Mouse (Mus musculus): ENCODE results near the gene Ldhal6b. TPM values are rescaled to one million over a fixed set of nuclear protein-coding genes. Genes with fewer than 3 reads are reported as not detected.

Gene Ldhal6b
- total RNA-seq, 2 experiments from 2014 or later, result 0.82 to 0.89 TPM

DNA sequence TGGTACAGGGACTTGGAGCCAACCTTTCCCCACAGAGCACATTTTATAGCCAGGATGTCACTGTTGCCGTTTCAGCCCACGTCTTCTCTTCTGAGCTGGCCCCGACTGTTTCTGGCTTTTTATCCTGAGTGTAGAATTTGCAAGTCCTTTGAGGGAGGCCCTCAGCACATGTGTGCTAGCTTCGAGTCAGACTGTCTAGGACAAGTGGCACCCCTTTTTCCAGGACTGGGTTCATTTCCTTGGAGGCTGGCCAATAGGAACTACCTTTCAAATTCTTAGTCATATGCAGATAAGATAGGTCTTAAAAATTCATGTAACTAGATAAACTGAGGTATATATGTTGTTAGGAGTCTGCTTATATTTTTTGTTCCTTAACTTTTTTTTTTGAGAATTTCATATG lies 8.2 kb downstream of the Ldhal6b start:
- DNase-seq, result no peak

GRCm38 (mm10) chr17:5407030-5407429 lies 11.5 kb downstream of the Ldhal6b start:
- no peak for DNase-seq

GRCm38 (mm10) chr17:5406566-5406965 lies 12.0 kb downstream of the Ldhal6b start:
- DNase-seq, result no peak

DNA sequence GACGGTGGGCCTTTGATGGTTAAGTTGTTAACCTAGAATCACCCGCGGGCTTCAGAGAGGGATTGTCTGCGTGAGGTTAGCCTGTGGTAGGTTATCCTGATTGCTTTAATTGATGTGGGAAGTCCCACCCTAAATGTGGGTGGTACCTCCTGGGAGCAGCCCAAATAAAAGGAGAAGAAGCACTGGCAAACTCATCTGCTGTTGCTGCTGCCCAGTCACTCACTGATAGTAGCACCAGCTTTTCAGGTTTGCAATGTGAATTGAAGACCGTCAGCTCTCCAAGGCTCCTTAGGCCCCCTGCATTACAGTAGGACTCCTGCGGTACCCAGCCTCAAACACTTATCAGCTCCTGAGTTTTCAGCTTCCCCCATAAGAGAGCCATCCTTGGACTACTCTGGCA lies 14.7 kb downstream of the Ldhal6b start:
- DNase-seq, result no peak

DNA sequence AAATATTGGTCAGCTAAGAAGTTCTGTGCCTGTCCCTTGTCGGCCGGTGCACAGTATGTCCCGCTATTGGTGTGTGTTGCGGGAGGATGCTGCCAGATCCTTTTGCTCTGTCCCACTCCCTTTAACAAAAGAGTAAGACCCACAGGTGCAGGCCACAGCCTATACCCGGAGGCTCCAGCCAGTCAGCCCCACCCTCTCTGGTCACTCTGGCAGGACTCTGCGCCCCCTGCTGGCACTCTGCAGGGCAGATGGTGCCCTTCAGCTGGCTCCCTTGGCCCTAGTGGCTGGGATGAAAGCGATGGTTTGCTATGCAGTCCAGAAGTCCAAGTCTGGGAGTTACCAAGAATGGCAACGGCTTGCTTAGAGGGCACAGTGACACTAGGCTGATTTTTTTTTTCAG lies 15.9 kb downstream of the Ldhal6b start:
- peak; percentile 92 to 93 for DNase-seq

- peak; percentile 75 to 86 for DNase-seq
Measured at GRCm38 (mm10) chr17:5402069-5402468, 16.5 kb downstream of the Ldhal6b start.

DNA sequence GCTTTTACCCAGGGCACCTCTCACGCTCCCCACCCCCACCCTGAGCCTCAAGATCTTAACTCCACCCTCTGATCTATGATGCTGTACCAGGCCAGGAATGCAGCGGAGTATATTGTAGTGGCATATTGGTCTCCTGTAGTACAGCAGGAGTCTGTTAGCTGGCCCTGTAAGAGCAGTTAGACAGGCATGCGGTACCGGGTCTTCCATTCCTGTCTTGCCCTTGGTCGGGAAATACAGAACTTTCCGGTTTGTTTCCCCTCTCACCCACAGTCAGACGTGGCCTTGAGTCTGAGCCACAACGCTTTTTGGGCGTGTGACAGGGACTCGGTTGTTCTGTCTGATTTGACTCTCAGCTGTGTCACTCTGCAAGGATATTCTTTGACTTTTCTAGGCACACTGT lies 17.3 kb downstream of the Ldhal6b start:
- DNase-seq, result no peak

DNA sequence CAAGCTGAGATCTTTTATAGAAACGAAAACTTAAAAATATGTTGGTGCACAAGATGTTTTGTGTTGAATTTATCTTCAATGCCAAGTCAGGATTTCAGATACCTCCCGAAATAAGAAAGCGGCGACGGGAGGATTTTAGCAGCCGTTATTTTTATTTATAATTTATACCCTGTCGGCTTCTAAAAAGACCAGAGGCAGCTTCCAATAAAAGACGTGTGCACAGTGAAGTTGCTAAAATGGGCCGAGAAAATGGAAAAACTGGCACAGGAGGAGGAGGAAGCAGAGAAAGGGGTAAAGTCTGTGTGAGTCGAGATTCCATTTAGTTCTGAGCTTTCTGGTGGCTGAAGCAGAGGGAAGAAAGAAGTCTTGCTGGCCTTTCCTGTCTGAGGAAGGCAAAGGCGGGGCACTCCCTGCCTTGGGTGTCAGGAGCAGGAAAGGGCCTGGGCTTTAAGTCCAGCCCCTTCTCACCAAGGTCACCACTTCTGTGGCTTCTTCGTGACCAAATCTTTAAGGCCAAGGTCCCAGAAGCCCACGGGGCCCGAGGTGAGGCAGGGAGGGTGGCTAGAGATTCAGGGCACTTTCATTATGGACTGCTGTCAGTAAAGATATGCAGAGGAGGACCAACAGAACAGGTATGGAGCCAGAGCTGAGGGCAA lies 18.0 kb downstream of the Ldhal6b start:
- DNase-seq, result no peak

DNA sequence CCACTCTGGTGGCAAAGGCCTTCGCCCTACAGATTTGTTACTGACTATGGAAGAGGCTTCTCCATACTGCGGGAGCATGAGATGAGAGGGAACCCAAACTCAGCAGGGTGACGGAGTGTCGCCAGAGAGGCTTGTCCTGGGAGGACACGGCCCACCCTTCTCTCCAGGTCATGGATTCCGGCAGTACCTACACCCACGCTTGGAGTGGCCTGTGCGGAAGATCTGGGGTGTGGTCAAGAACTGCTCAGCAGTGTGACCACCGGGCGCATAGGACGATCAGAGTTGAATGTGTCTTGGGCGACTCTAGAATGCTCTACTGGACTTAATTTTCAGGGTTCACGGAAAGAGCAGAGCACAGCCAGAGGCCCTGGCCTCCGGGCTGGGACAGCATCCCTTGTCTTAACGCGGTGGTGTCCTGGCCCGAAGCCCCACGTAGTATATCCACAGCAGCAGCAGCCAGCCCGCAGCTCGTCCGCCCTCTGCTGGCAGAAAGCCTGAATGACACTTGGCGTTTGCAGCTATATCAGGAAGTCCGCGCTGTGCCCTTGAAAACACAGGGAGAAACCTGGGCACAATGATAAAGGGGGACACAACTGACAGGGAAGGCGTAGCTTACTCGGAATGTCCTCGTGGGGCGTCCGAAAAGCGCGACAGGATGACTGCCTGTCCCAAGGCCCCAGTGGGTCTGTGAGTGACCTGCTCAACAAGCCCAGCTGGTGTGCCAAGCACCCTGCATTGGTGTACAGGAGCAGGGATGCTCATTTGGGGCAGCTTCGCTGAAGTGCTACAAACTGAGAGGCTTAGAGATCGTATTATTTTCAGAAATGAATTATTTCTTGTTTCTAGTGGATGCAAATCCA lies 21.2 kb downstream of the Ldhal6b start:
- DNase-seq, result peak; percentile 86 to 90

GRCm38 (mm10) chr17:5396213-5396612 lies 22.4 kb downstream of the Ldhal6b start:
- DNase-seq, result no peak

- DNase-seq, result no peak
Measured at GRCm38 (mm10) chr17:5395454-5396205, 22.9 kb downstream of the Ldhal6b start.

- DNase-seq, result no peak
Measured at GRCm38 (mm10) chr17:5390682-5391081, 27.9 kb downstream of the Ldhal6b start.

- no peak for DNase-seq
Measured at GRCm38 (mm10) chr17:5388351-5388750, 30.2 kb downstream of the Ldhal6b start.

DNA sequence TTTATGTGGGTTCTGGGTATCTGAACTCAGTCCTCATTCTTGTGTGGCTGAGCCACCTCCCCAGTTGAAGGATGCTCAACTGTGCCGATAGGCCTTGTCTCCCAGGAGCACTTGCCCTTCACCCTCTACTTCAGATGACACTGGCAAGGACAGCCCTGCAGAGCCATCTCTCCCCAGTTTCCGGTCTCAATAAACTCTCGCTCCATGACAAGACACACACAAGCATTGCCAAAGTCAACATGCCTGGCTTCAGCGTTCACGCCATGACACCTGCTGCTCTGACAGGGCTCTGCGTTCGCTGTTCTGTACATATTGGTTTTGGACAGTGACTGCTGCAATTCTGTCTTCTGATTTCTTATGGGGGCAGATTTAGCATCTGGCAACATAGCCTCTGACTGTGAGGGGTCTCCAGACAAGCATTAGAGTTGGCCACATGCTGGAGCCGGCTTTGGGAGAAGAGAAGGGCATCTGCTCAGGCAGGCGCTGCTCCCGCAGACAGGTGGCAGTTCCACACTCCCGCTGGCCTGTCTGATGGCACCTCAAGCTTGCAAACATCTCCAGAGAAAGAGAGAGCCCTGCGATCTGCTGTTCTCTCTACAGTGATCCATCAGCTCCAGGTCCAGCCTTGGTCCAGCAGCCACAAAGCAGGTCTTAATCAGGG lies 31.6 kb downstream of the Ldhal6b start:
- DNase-seq, result no peak

GRCm38 (mm10) chr17:5385694-5386093 lies 32.9 kb downstream of the Ldhal6b start:
- no peak for DNase-seq

DNA sequence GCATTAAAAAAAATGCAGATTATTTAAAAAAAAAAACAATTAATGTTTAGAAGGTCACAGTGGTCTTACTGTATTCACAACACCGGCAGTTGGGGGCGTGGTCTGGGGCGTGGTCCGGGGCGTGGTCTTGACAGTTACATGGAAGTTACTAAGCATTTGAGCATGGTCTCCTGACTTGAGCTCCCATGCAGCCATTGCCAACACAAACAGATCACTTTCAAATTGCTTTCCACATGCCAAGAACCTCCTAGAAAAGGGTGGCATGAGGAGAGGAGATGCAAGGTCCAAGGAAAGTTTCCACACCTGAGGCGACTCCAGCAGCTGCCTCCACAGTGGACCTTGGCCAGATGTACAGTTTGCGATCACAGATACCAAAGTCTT lies 40.6 kb downstream of the Ldhal6b start:
- DNase-seq, result peak; percentile 20 to 56

- no peak for DNase-seq
Measured at GRCm38 (mm10) chr17:5377151-5377929, 41.2 kb downstream of the Ldhal6b start.

DNA sequence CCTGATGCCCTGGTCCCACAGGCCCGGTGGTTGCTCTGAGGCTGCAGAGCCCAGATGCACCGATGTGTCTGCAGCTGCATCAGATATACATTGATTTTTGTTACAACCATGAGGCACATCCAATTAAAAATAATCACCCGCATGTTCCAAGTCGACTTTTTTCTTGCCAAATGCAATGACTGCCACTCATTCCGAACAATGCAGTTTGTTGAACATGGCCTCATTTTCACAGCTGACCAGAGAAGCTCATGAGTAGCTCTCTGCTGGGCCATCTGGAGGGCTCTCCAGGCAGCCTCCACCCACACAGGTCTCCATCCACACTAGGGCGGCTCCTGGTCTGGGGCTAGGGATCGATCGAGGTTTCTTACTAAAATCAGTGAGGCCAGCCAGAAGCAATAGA lies 45.6 kb downstream of the Ldhal6b start:
- DNase-seq, result no peak

DNA sequence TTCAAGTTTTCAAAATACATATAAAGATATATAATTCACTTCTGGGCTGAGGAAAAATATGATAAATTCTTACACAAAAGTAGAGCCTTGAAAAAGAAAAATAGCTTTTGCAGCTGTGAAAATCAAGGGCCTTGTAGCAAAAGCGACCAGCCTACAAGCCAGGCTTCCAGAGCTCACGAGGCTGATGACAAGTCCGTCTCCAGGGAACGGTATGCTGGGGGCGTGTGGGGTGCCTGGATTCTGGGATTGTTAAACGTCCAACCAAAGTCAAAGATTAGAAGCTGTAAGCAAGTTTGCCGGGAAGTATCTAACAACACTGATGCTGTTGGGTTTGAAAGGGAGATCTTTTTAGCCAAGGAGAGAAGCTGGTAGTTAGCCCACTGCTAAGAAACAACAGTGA lies 47.0 kb downstream of the Ldhal6b start:
- DNase-seq, result no peak

- DNase-seq, result no peak
Measured at GRCm38 (mm10) chr17:5371032-5371431, 47.5 kb downstream of the Ldhal6b start.

Measured in adrenal gland, postnatal 36 days (tissue).